Mouse (Mus musculus): Measurements from ENCODE around the gene Rbfox3.

- TF ChIP-seq POLR2A (IDR thresholded peaks at IDR 0.05; ENCODE audit: extremely low read depth, insufficient read depth, low read length) (no peak), CTCF (IDR thresholded peaks at IDR 0.05; ENCODE audit: extremely low read depth, insufficient read depth, low read length) (no peak)
These were observed 141.9 kb downstream of the Rbfox3 start for GRCm38 (mm10) chr11:118769542-118769941.
